Mouse (Mus musculus) heart, postnatal 0 days (tissue): ENCODE measurements around the gene Actl7a.

ENCODE experiments used
- CTCF ChIP-seq: IDR thresholded peaks from 2 replicates; pipeline ENCODE4 v1.5.1; 2016; ENCODE audit warnings: antibody characterized with exemption, control low read depth, low read depth
- EP300 ChIP-seq: IDR thresholded peaks from 2 replicates; pipeline ENCODE4 v1.6.1; 2016; ENCODE audit warnings: antibody characterized with exemption, low read depth

DNA sequence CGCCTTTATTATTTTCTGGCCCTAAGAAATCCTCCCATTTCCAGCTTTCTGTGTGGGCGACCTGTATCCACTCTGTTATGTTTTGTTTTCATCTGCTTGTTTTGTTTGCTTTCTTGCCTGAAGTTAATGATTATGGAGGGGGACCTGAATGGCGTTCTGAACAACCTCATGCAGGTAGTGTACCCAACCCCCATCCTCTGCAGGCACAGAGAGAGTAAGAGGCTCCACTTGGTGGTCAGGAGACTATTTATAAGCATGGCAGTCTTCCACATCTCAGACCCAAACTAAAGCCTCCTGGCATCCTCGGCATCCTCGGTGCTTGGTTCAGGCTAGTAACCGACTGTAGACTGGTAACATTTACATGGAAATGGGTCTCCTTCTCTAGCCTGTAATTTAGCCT, 20.9 kb upstream of the Actl7a start:
- no peak for TF ChIP-seq CTCF
- TF ChIP-seq EP300, result no peak
